Mouse (Mus musculus) bone marrow, adult 2 months (tissue): Measurements from ENCODE around the gene Phtf1.

Experiments used
- CTCF ChIP-seq: fragments of 200-500 bp; IDR thresholded peaks from 2 replicates; pipeline ENCODE4 v1.5.1; 2011; ENCODE audit warnings: low read length, control low read depth; ENCODE audit not compliant: control insufficient read depth, insufficient read depth
- POLR2A ChIP-seq: fragments of 200-500 bp; IDR thresholded peaks from 2 replicates; pipeline ENCODE4 v1.6.1; 2011; ENCODE audit warnings: low read depth, mild to moderate bottlenecking, control low read depth, low read length, borderline replicate concordance; ENCODE audit not compliant: control insufficient read depth

GRCm38 (mm10) chr3:104032086-104032485 is 64.2 kb downstream of the Phtf1 start:
- TF ChIP-seq POLR2A, result no peak
- TF ChIP-seq CTCF, result no peak
